Mouse (Mus musculus) left cerebral cortex, postnatal 4 days (tissue): Measurements from ENCODE around the gene Igfbp6. TPM values are rescaled to one million over a fixed set of nuclear protein-coding genes. Genes with fewer than 3 reads are reported as not detected.
"Not testable (repeated sequence)": the region's sequence is repeated elsewhere in the genome, so short reads cannot be mapped to it uniquely, and the experiment has no call there.

Experiments
- DNase-seq: peaks from one replicate; pipeline ENCODE4 v3.0.0-alpha.2; 2022
- intact Hi-C: fragments of 180-260 bp; cut with DNase I; formaldehyde crosslinking; loops from one replicate; pipeline ENCODE4 v1.15.1; 2025
- total RNA-seq, 2 experiments: library from RNA; stranded (reverse); gene quantifications; 2 replicates each; pipeline ENCODE4 v1.2.3; 2021

Igfbp6 gene
- total RNA-seq, 2 experiments from 2014 or later, result 1.6 to 2.0 TPM

GRCm38 (mm10) chr15:102136129-102136758 is 7.9 kb upstream of the Igfbp6 start, which contains the start of gene Spryd3:
TSS of gene Spryd3 (minus strand) at chr15:102136234.
- intact Hi-C loops, result no loop called here
- peak; percentile 96 for DNase-seq

GRCm38 (mm10) chr15:102141120-102141519 is 3.0 kb upstream of the Igfbp6 start:
- intact Hi-C loops, result no loop called here

GRCm38 (mm10) chr15:102142914-102143912 is 949 bp upstream of the Igfbp6 start:
- DNase-seq, result no peak

More at GRCm38 (mm10) chr15:102141120-102141519, 3.0 kb upstream of the Igfbp6 start:
- DNase-seq, result no peak

GRCm38 (mm10) chr15:102144726-102145125 is 564 bp downstream of the Igfbp6 start:
- no peak for DNase-seq
- intact Hi-C loops, result no loop called here

More at GRCm38 (mm10) chr15:102142914-102143912, 949 bp upstream of the Igfbp6 start:
- intact Hi-C loops, result no loop called here

GRCm38 (mm10) chr15:102145330-102145729 is 1.2 kb downstream of the Igfbp6 start:
- intact Hi-C loops, result no loop called here
- no peak for DNase-seq

- intact Hi-C loops, result no loop called here
- DNase-seq, result no peak
These were observed 1.9 kb downstream of the Igfbp6 start for GRCm38 (mm10) chr15:102146089-102146488.

GRCm38 (mm10) chr15:102146882-102147281 is 2.7 kb downstream of the Igfbp6 start:
- intact Hi-C loops, result no loop called here
- DNase-seq, result peak; percentile 48

- intact Hi-C loops, result no loop called here
- no peak for DNase-seq
These were observed 3.7 kb downstream of the Igfbp6 start for GRCm38 (mm10) chr15:102147674-102148402.

- no peak for DNase-seq
- intact Hi-C loops, result no loop called here
These were observed 5.4 kb downstream of the Igfbp6 start for GRCm38 (mm10) chr15:102149561-102149960.

- intact Hi-C loops, result no loop called here
- no peak for DNase-seq
These were observed 6.4 kb downstream of the Igfbp6 start, which contains the start of gene Soat2 for GRCm38 (mm10) chr15:102150301-102151135. TSS of gene Soat2 (plus strand) at chr15:102150526.

- intact Hi-C loops, result no loop called here
- no peak for DNase-seq
These were observed 8.5 kb downstream of the Igfbp6 start for GRCm38 (mm10) chr15:102152646-102153045.

- DNase-seq, intact Hi-C loops: not testable (repeated sequence)
These were observed 10.8 kb downstream of the Igfbp6 start for GRCm38 (mm10) chr15:102155006-102155405.

GRCm38 (mm10) chr15:102156836-102157235 is 12.7 kb downstream of the Igfbp6 start:
- peak; percentile 38 for DNase-seq
- intact Hi-C loops, result no loop called here

- intact Hi-C loops, result no loop called here
- DNase-seq, result no peak
These were observed 16.4 kb downstream of the Igfbp6 start for GRCm38 (mm10) chr15:102160415-102161060.

- intact Hi-C loops, result no loop called here
- DNase-seq, result no peak
These were observed 19.9 kb downstream of the Igfbp6 start for GRCm38 (mm10) chr15:102163900-102164693.

GRCm38 (mm10) chr15:102165468-102166100 is 21.4 kb downstream of the Igfbp6 start:
- DNase-seq, result no peak
- intact Hi-C loops, result no loop called here

- no peak for DNase-seq
- intact Hi-C loops, result no loop called here
These were observed 23.5 kb downstream of the Igfbp6 start for GRCm38 (mm10) chr15:102167620-102168021.

- intact Hi-C loops, result no loop called here
- no peak for DNase-seq
These were observed 24.9 kb downstream of the Igfbp6 start for GRCm38 (mm10) chr15:102169064-102169463.
